Mouse (Mus musculus) thymus, postnatal 0 days (tissue): ENCODE data around the gene Piga. TPM values are rescaled to one million over a fixed set of nuclear protein-coding genes. Genes with fewer than 3 reads are reported as not detected.
A peak's percentile ranks its signal among the peaks of the same experiment; 100 is the strongest.

Experiments used
- DNase-seq: peaks from one replicate; pipeline ENCODE4 v3.0.0-alpha.2; 2015; ENCODE audit warnings: low spot score
- polyA plus RNA-seq: library from polyadenylated mRNA; unstranded; fragments of >200 nt; fragmentation: Nextera tagmentation; extraction: Ambion mirVana; gene quantifications from 2 replicates; pipeline ENCODE4 v1.2.1, GENCODE M21; 2015

Piga gene
- 10.7 and 11.0 TPM in 2 replicates for polyA plus RNA-seq

- DNase-seq, result peak; percentile 93
These were observed at the start of gene Piga for GRCm38 (mm10) chrX:164419471-164419939. Piga (plus strand) TSS chrX:164419787.

GRCm38 (mm10) chrX:164370576-164370975 lies 49.0 kb upstream of the Piga start:
- DNase-seq, result no peak

GRCm38 (mm10) chrX:164373081-164373480 lies 46.5 kb upstream of the Piga start, which contains the start of gene Vegfd:
Vegfd (plus strand) TSS chrX:164373378.
- no peak for DNase-seq

- DNase-seq, result no peak
These were observed 45.0 kb upstream of the Piga start for GRCm38 (mm10) chrX:164374586-164374985.

- no peak for DNase-seq
These were observed 39.9 kb upstream of the Piga start for GRCm38 (mm10) chrX:164379721-164380120.

- peak; percentile 75 for DNase-seq
These were observed 37.8 kb upstream of the Piga start for GRCm38 (mm10) chrX:164381618-164382408.

GRCm38 (mm10) chrX:164394091-164394490 lies 25.5 kb upstream of the Piga start:
- no peak for DNase-seq

- DNase-seq, result peak; percentile 15
These were observed 21.1 kb upstream of the Piga start for GRCm38 (mm10) chrX:164398456-164398855.

- no peak for DNase-seq
These were observed 14.4 kb upstream of the Piga start for GRCm38 (mm10) chrX:164405080-164405649.

- DNase-seq, result peak; percentile 44
These were observed 13.2 kb upstream of the Piga start for GRCm38 (mm10) chrX:164406133-164407022.

- DNase-seq, result no peak
These were observed 11.2 kb upstream of the Piga start for GRCm38 (mm10) chrX:164408301-164408927.

- no peak for DNase-seq
These were observed 9.0 kb upstream of the Piga start for GRCm38 (mm10) chrX:164410562-164410961.

- DNase-seq, result no peak
These were observed 2.8 kb upstream of the Piga start for GRCm38 (mm10) chrX:164416803-164417202.

- DNase-seq, result no peak
These were observed 1.6 kb upstream of the Piga start for GRCm38 (mm10) chrX:164418008-164418407.

- no peak for DNase-seq
These were observed 368 bp downstream of the Piga start for GRCm38 (mm10) chrX:164419955-164420354.

GRCm38 (mm10) chrX:164420518-164420917 lies 931 bp downstream of the Piga start:
- DNase-seq, result no peak

- no peak for DNase-seq
These were observed 5.2 kb downstream of the Piga start for GRCm38 (mm10) chrX:164424821-164425220.

GRCm38 (mm10) chrX:164427295-164427694 lies 7.7 kb downstream of the Piga start:
- no peak for DNase-seq

- no peak for DNase-seq
These were observed 8.6 kb downstream of the Piga start for GRCm38 (mm10) chrX:164428224-164428623.

- DNase-seq, result no peak
These were observed 11.0 kb downstream of the Piga start for GRCm38 (mm10) chrX:164430621-164431020.

- no peak for DNase-seq
These were observed 11.5 kb downstream of the Piga start for GRCm38 (mm10) chrX:164431133-164431532.
